27 mouse cellular contexts compared by ENCODE assay signal in the genomic region with DNA sequence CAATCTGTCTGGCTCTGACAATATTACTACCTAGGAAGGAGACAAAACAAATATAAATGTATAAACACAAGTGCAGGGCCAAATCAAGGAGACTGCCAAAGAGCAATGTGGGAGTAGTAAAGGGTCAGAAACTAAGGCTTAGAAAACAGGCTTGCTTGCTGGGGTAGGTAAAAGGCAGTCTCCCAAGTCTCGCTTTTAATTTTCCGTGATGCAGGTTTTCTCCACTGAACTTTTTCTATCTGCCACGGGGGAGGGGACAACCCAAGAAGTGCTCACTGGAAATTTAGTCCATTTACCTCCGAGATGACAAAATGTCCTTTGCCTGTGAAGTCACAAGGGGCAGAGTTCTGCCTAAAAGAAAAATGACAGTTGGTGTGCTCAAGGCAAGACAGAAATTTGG. TPM values are rescaled to one million over a fixed set of nuclear protein-coding genes. Genes with fewer than 3 reads are reported as not detected.
DNase-seq lines count a peak whose midpoint lies in the region; ATAC-seq and TF ChIP-seq lines count a peak whose summit lies in the region.
"Had no signal": no experiment of that assay in that cellular context is flagged by ENCODE, and none has a peak within 500 bp of the region (broad histone marks: within the 10 kb centered on the region; RNA-seq: fewer than 3 reads in every experiment).

No protein-coding gene starts in this region.

- H3K27me3 ChIP-seq in forebrain, embryonic 15.5 days, result no peaks in the 10 kb centered on the region
- H3K27me3 ChIP-seq in forebrain, embryonic 14.5 days (replicated peaks; ENCODE audit: control insufficient read depth, insufficient read depth, low read length), result no peaks in the 10 kb centered on the region
- H3K27me3 ChIP-seq in hindbrain, postnatal 0 days (ENCODE audit: insufficient read depth, low read length), result no peaks in the 10 kb centered on the region
- H3K27me3 ChIP-seq in hindbrain, embryonic 13.5 days, result no peaks in the 10 kb centered on the region
- no peaks in the 10 kb centered on the region for H3K27me3 ChIP-seq in neural tube, embryonic 15.5 days (replicated peaks)
- H3K27me3 ChIP-seq: embryonic facial prominence, embryonic 12.5 days; embryonic facial prominence, embryonic 15.5 days; forebrain, embryonic 13.5 days; heart, embryonic 12.5 days; heart, embryonic 15.5 days; hindbrain, embryonic 15.5 days; intestine, embryonic 15.5 days had no signal

- WGBS in forebrain, embryonic 15.5 days, result 64% methylated on average over 4 of the region's 4 CpGs
- 76% methylated on average over 4 of the region's 4 CpGs for WGBS in forebrain, embryonic 14.5 days
- 67% methylated on average over 4 of the region's 4 CpGs for WGBS in hindbrain, postnatal 0 days
- WGBS in hindbrain, embryonic 13.5 days, result 61% methylated on average over 4 of the region's 4 CpGs
- WGBS in neural tube, embryonic 15.5 days, result 64% methylated on average over 4 of the region's 4 CpGs

- H3K4me2 ChIP-seq in forebrain, embryonic 15.5 days (replicated peaks), result no peak overlapping the region
- H3K4me2 ChIP-seq in forebrain, embryonic 14.5 days (ENCODE audit: low read length), result no peak overlapping the region
- no peak overlapping the region for H3K4me2 ChIP-seq in hindbrain, postnatal 0 days (ENCODE audit: low read depth, low read length)
- H3K4me2 ChIP-seq in hindbrain, embryonic 13.5 days, result no peak overlapping the region
- no peak overlapping the region for H3K4me2 ChIP-seq in neural tube, embryonic 15.5 days
- H3K4me2 ChIP-seq: embryonic facial prominence, embryonic 12.5 days; embryonic facial prominence, embryonic 15.5 days; forebrain, embryonic 13.5 days; heart, embryonic 12.5 days; heart, embryonic 15.5 days; hindbrain, embryonic 15.5 days; intestine, embryonic 15.5 days had no signal

- no peak overlapping the region for H3K9ac ChIP-seq in forebrain, embryonic 15.5 days (replicated peaks)
- no peak overlapping the region for H3K9ac ChIP-seq in forebrain, embryonic 14.5 days (ENCODE audit: low read length)
- no peak overlapping the region for H3K9ac ChIP-seq in hindbrain, postnatal 0 days (replicated peaks; ENCODE audit: low read length)
- no peak overlapping the region for H3K9ac ChIP-seq in hindbrain, embryonic 13.5 days
- H3K9ac ChIP-seq in neural tube, embryonic 15.5 days (replicated peaks), result no peak overlapping the region
- H3K9ac ChIP-seq: embryonic facial prominence, embryonic 12.5 days; embryonic facial prominence, embryonic 15.5 days; forebrain, embryonic 13.5 days; heart, embryonic 12.5 days; heart, embryonic 15.5 days; hindbrain, embryonic 15.5 days; intestine, embryonic 15.5 days had no signal

- ATAC-seq in CD4-positive, CD25-positive, alpha-beta regulatory T cell, adult 4 months, result no peak
- no peak for ATAC-seq in forebrain, embryonic 15.5 days (replicated peaks)
- no peak for ATAC-seq in forebrain, embryonic 14.5 days
- no peak for ATAC-seq in hindbrain, postnatal 0 days
- ATAC-seq in hindbrain, embryonic 13.5 days (ENCODE audit: low FRiP score), result no peak
- ATAC-seq in neural tube, embryonic 15.5 days (ENCODE audit: low FRiP score), result no peak
- ATAC-seq: forebrain, embryonic 13.5 days; intestine, embryonic 15.5 days had no signal

- H3K36me3 ChIP-seq in forebrain, embryonic 15.5 days, result no peaks in the 10 kb centered on the region
- H3K36me3 ChIP-seq in forebrain, embryonic 14.5 days (ENCODE audit: control insufficient read depth, insufficient read depth, low read length), result no peaks in the 10 kb centered on the region
- H3K36me3 ChIP-seq in hindbrain, postnatal 0 days (ENCODE audit: insufficient read depth, low read length), result no peaks in the 10 kb centered on the region
- no peaks in the 10 kb centered on the region for H3K36me3 ChIP-seq in hindbrain, embryonic 13.5 days
- no peaks in the 10 kb centered on the region for H3K36me3 ChIP-seq in neural tube, embryonic 15.5 days
- H3K36me3 ChIP-seq: embryonic facial prominence, embryonic 12.5 days; embryonic facial prominence, embryonic 15.5 days; heart, embryonic 12.5 days; heart, embryonic 15.5 days; hindbrain, embryonic 15.5 days; intestine, embryonic 15.5 days had no signal

- no peaks in the 10 kb centered on the region for H3K9me3 ChIP-seq in forebrain, embryonic 15.5 days
- no peaks in the 10 kb centered on the region for H3K9me3 ChIP-seq in forebrain, embryonic 14.5 days (replicated peaks; ENCODE audit: control insufficient read depth, low read length)
- no peaks in the 10 kb centered on the region for H3K9me3 ChIP-seq in hindbrain, postnatal 0 days (ENCODE audit: low read length)
- H3K9me3 ChIP-seq in hindbrain, embryonic 13.5 days, result no peaks in the 10 kb centered on the region
- no peaks in the 10 kb centered on the region for H3K9me3 ChIP-seq in neural tube, embryonic 15.5 days (replicated peaks)
- H3K9me3 ChIP-seq: embryonic facial prominence, embryonic 12.5 days; embryonic facial prominence, embryonic 15.5 days; forebrain, embryonic 13.5 days; heart, embryonic 12.5 days; heart, embryonic 15.5 days; hindbrain, embryonic 15.5 days; intestine, embryonic 15.5 days had no signal

- peak overlapping the region; percentile 34; the same call in 1 of the 2 replicates for H3K27ac ChIP-seq in forebrain, embryonic 15.5 days (replicated peaks)
- no peak overlapping the region for H3K27ac ChIP-seq in forebrain, embryonic 14.5 days (ENCODE audit: low read depth, low read length)
- H3K27ac ChIP-seq in hindbrain, postnatal 0 days, result peak overlapping the region; percentile 15; the same call in 1 of the 2 replicates
- no peak overlapping the region for H3K27ac ChIP-seq in hindbrain, embryonic 13.5 days
- peak overlapping the region; percentile 6; the same call in 1 of the 2 replicates for H3K27ac ChIP-seq in neural tube, embryonic 15.5 days (replicated peaks)
- H3K27ac ChIP-seq: embryonic facial prominence, embryonic 12.5 days; embryonic facial prominence, embryonic 15.5 days; forebrain, embryonic 13.5 days; gastrocnemius, adult 2 months; heart, embryonic 15.5 days; hindbrain, embryonic 15.5 days; intestine, embryonic 15.5 days had no signal

- DNase-seq in CD4-positive, CD25-positive, alpha-beta regulatory T cell, adult 2 months (ENCODE audit: low read depth, low spot score), result peak; percentile 6
- no peak for DNase-seq in forebrain, embryonic 14.5 days (ENCODE audit: low spot score)
- DNase-seq in hindbrain, postnatal 0 days (ENCODE audit: low spot score), result no peak
- no peak for DNase-seq in neural tube, embryonic 10.5 days (ENCODE audit: extremely low spot score, low spot score)
- DNase-seq: adrenal gland, adult 8-10 months; adrenal gland, postnatal 25 days; cerebellum, adult 11-12 months; cerebellum, adult 9-10 months; cerebellum, postnatal 25 days; gastrocnemius, adult 2 months; gastrocnemius, postnatal 14 days; heart, adult 18-20 months; heart, postnatal 10 days; heart, postnatal 4 days; kidney, adult 11 months had no signal

- no peak overlapping the region for H3K4me3 ChIP-seq in forebrain, embryonic 15.5 days
- H3K4me3 ChIP-seq in forebrain, embryonic 14.5 days (ENCODE audit: low read depth, low read length), result no peak overlapping the region
- H3K4me3 ChIP-seq in hindbrain, postnatal 0 days (ENCODE audit: low read length), result no peak overlapping the region
- no peak overlapping the region for H3K4me3 ChIP-seq in hindbrain, embryonic 13.5 days
- no peak overlapping the region for H3K4me3 ChIP-seq in neural tube, embryonic 15.5 days (replicated peaks)
- H3K4me3 ChIP-seq: embryonic facial prominence, embryonic 12.5 days; embryonic facial prominence, embryonic 15.5 days; forebrain, embryonic 13.5 days; gastrocnemius, adult 2 months; heart, embryonic 12.5 days; heart, embryonic 15.5 days; hindbrain, embryonic 15.5 days; intestine, embryonic 15.5 days had no signal

- H3K4me1 ChIP-seq in forebrain, embryonic 15.5 days, result peaks cover 23% of the 10 kb centered on the region
- H3K4me1 ChIP-seq in forebrain, embryonic 14.5 days (ENCODE audit: control insufficient read depth, insufficient read depth, low read length), result no peaks in the 10 kb centered on the region
- H3K4me1 ChIP-seq in hindbrain, postnatal 0 days (ENCODE audit: insufficient read depth, low read length), result no peaks in the 10 kb centered on the region; the same call in 1 of the 2 replicates
- peaks cover 14% of the 10 kb centered on the region for H3K4me1 ChIP-seq in hindbrain, embryonic 13.5 days (replicated peaks)
- H3K4me1 ChIP-seq in neural tube, embryonic 15.5 days, result peaks cover 16% of the 10 kb centered on the region
- H3K4me1 ChIP-seq: embryonic facial prominence, embryonic 15.5 days; intestine, embryonic 15.5 days had no signal

- no peak for TF ChIP-seq CTCF in hindbrain, postnatal 0 days (IDR thresholded peaks at IDR 0.05; ENCODE audit: low read depth)

RNA-seq across cellular contexts. Expression of a gene that starts 21.6 kb away (rescaled TPM):
- polyA plus RNA-seq in CD4-positive, CD25-positive, alpha-beta regulatory T cell, adult 4 months (2017; shearing (Covaris generic)), result 1 to 10 TPM; 3.3 to 5.9 TPM
- polyA plus RNA-seq in forebrain, embryonic 15.5 days (2015; fragmentation: Nextera tagmentation; extraction: Ambion mirVana), result 56.1 and 57.9 TPM in 2 replicates
- 41.7 and 48.0 TPM in 2 replicates for polyA plus RNA-seq in forebrain, embryonic 14.5 days (2014; fragmentation: Nextera tagmentation; extraction: Ambion mirVana)
- total RNA-seq in hindbrain, postnatal 0 days (2014; rRNA removed), result 76.8 and 77.3 TPM in 2 replicates
- polyA plus RNA-seq in hindbrain, postnatal 0 days (2015; fragmentation: Nextera tagmentation; extraction: Ambion mirVana), result 40.8 and 44.7 TPM in 2 replicates
- 35.3 and 40.5 TPM in 2 replicates for polyA plus RNA-seq in hindbrain, embryonic 13.5 days (2015; fragmentation: Nextera tagmentation; extraction: Ambion mirVana)
- polyA plus RNA-seq in neural tube, embryonic 15.5 days (2015; fragmentation: Nextera tagmentation; extraction: Ambion mirVana), result 31.8 and 32.7 TPM in 2 replicates
- total RNA-seq: MEL had no signal

Comparison
In these comparisons a context has a peak if more than half of its experiments do, and no peak if none do; other contexts are left out.
1. H3K27ac ChIP-seq: peak in forebrain, embryonic 15.5 days (single experiment), hindbrain, postnatal 0 days (single experiment) and neural tube, embryonic 15.5 days (single experiment); none in forebrain, embryonic 14.5 days (single experiment) and hindbrain, embryonic 13.5 days (single experiment).